ENCODE assay signal across 9 mouse cellular contexts in genomic region chr3:101461816-101462215, GRCm38 (mm10).
DNase-seq lines count a peak whose midpoint lies in the region; ATAC-seq and TF ChIP-seq lines count a peak whose summit lies in the region.
"Had no signal": no experiment of that assay in that cellular context is flagged by ENCODE, and none has a peak within 500 bp of the region (broad histone marks: within the 10 kb centered on the region; RNA-seq: fewer than 3 reads in every experiment).

No protein-coding gene starts in this region.

- 15% methylated on average over 8 of the region's 8 CpGs for WGBS in forebrain, postnatal 0 days
- WGBS in midbrain, embryonic 14.5 days, result 7% methylated on average over 8 of the region's 8 CpGs

- intact Hi-C loops in left cerebral cortex, postnatal 14 days (cut with DNase I), result loop anchor here (5.0 kb wide), 3 partner anchors 85 to 490 kb away; partner anchors contain the start of gene Igsf3

- no peak overlapping the region for H3K27ac ChIP-seq in ES-E14 (ENCODE audit: insufficient read depth, low read depth, low read length, poor library complexity, severe bottlenecking)
- H3K27ac ChIP-seq in forebrain, postnatal 0 days (ENCODE audit: low read depth, low read length), result peak overlapping the region; percentile 57
- peak overlapping the region; percentile 75 for H3K27ac ChIP-seq in midbrain, embryonic 14.5 days (replicated peaks; ENCODE audit: low read depth, low read length)
- H3K27ac ChIP-seq: liver, embryonic 13.5 days had no signal

- no peak overlapping the region for H3K4me2 ChIP-seq in forebrain, postnatal 0 days (ENCODE audit: low read depth)
- no peak overlapping the region for H3K4me2 ChIP-seq in midbrain, embryonic 14.5 days (ENCODE audit: low read length)
- H3K4me2 ChIP-seq: liver, embryonic 13.5 days had no signal

- peak; percentile 18; the same call in 1 of the 2 replicates for ATAC-seq in forebrain, postnatal 0 days
- ATAC-seq in midbrain, embryonic 14.5 days (ENCODE audit: low FRiP score, low TSS enrichment), result peak; percentile 54; the same call in 1 of the 2 replicates
- ATAC-seq in activated CD4-positive, CD25-positive, alpha-beta regulatory T cell, adult 4 months, result no peak

- peaks cover 4% of the 10 kb centered on the region in 2 experiments; a peak in 1 of 4 replicates for H3K4me1 ChIP-seq in ES-E14 (ENCODE audit: control insufficient read depth in 2 of 2, insufficient read depth in 2 of 2, low read length in 2 of 2, poor library complexity in 1 of 2)
- no peaks in the 10 kb centered on the region for H3K4me1 ChIP-seq in forebrain, postnatal 0 days (ENCODE audit: insufficient read depth)
- peaks cover 16% of the 10 kb centered on the region for H3K4me1 ChIP-seq in midbrain, embryonic 14.5 days (ENCODE audit: control insufficient read depth, insufficient read depth, low read length)

- no peaks in the 10 kb centered on the region for H3K9me3 ChIP-seq in ES-E14 (ENCODE audit: control insufficient read depth, insufficient read depth, low read depth, low read length)
- peaks cover 3% of the 10 kb centered on the region; the same call in 1 of the 2 replicates for H3K9me3 ChIP-seq in forebrain, postnatal 0 days (ENCODE audit: low read length)
- no peaks in the 10 kb centered on the region for H3K9me3 ChIP-seq in midbrain, embryonic 14.5 days (ENCODE audit: control insufficient read depth, low read length)
- H3K9me3 ChIP-seq: liver, embryonic 13.5 days had no signal

- TF ChIP-seq CTCF in forebrain, postnatal 0 days (IDR thresholded peaks at IDR 0.05; ENCODE audit: low read depth), result no peak

- DNase-seq in ES-E14 (ENCODE audit: low read depth, low spot score) (no peak), ZHBTc4 (ENCODE audit: low read depth, low spot score) (peak; percentile 64)
- DNase-seq in forebrain, postnatal 0 days, result no peak
- peak; percentile 56 for DNase-seq in midbrain, embryonic 14.5 days
- DNase-seq in urinary bladder, adult 2 months (ENCODE audit: low spot score), result no peak
- DNase-seq in left cerebral cortex, postnatal 14 days (ENCODE audit: low spot score in 2 of 2), result no peak
- DNase-seq in thymus, postnatal 0 days (ENCODE audit: low spot score), result no peak

- H3K9ac ChIP-seq in ES-E14 (ENCODE audit: insufficient read depth, low read depth, low read length, poor library complexity, severe bottlenecking), result no peak overlapping the region
- peak overlapping the region; percentile 22; the same call in 1 of the 2 replicates for H3K9ac ChIP-seq in forebrain, postnatal 0 days
- peak overlapping the region; percentile 1; the same call in 1 of the 2 replicates for H3K9ac ChIP-seq in midbrain, embryonic 14.5 days (replicated peaks; ENCODE audit: low read length)

- H3K36me3 ChIP-seq in ES-E14 (ENCODE audit: control insufficient read depth, insufficient read depth, low read length, poor library complexity, severe bottlenecking), result peaks cover 16% of the 10 kb centered on the region; the same call in 1 of the 2 replicates
- peaks cover 18% of the 10 kb centered on the region for H3K36me3 ChIP-seq in forebrain, postnatal 0 days (ENCODE audit: insufficient read depth)
- peaks cover 40% of the 10 kb centered on the region for H3K36me3 ChIP-seq in midbrain, embryonic 14.5 days (ENCODE audit: control insufficient read depth, insufficient read depth, low read length)

- no peaks in the 10 kb centered on the region for H3K27me3 ChIP-seq in forebrain, postnatal 0 days (ENCODE audit: insufficient read depth, low read length)
- H3K27me3 ChIP-seq in midbrain, embryonic 14.5 days (ENCODE audit: control insufficient read depth, insufficient read depth, low read length), result no peaks in the 10 kb centered on the region
- H3K27me3 ChIP-seq: liver, embryonic 13.5 days had no signal

- in situ Hi-C loops in ES-E14 (cut with MboI; ENCODE audit: low sequenced_read_pairs in 2 of 2, unreplicated experiment in 2 of 2), result loop anchor here (5.0 to 25.0 kb wide), 3 partner anchors 140 to 500 kb away; partner anchors contain the start of gene Ttf2 (in 2 of the 2)

- no peak overlapping the region for H3K4me3 ChIP-seq in ES-E14 (ENCODE audit: insufficient read depth in 1 of 2, low read depth in 1 of 2, low read length in 2 of 2, poor library complexity in 1 of 2, severe bottlenecking in 1 of 2)
- no peak overlapping the region for H3K4me3 ChIP-seq in forebrain, postnatal 0 days (ENCODE audit: low read depth, low read length)
- no peak overlapping the region for H3K4me3 ChIP-seq in midbrain, embryonic 14.5 days (replicated peaks; ENCODE audit: low read depth, low read length)
- H3K4me3 ChIP-seq: liver, embryonic 13.5 days had no signal

TF ChIP-seq in ES-E14, 5 proteins besides CTCF, POLR2A, EP300 and RAD21:
- TF ChIP-seq MAFK (IDR thresholded peaks at IDR 0.05; ENCODE audit: insufficient read depth, low read depth, low read length) (0 out of 2 replicates have a peak, but pooled peaks have one; percentile 44), ZNF384 (IDR thresholded peaks at IDR 0.05; ENCODE audit: low read depth, low read length) (no peak), CHD2 (IDR thresholded peaks at IDR 0.05; ENCODE audit: low read depth, low read length) (no peak)
TF ChIP-seq in ES-E14: peak in this region for 1.

Comparison
In these comparisons a context has a peak if more than half of its experiments do, and no peak if none do; other contexts are left out.
1. DNase-seq: peak in ZHBTc4 (single experiment) and midbrain, embryonic 14.5 days (single experiment); none in ES-E14 (single experiment), forebrain, postnatal 0 days (single experiment), urinary bladder, adult 2 months (single experiment), left cerebral cortex, postnatal 14 days (0 of 2) and thymus, postnatal 0 days (single experiment).